In genomic region chr16:85920122-85920521, GRCm38 (mm10) we compare ENCODE assay signal across 20 mouse cellular contexts. TPM values are rescaled to one million over a fixed set of nuclear protein-coding genes. Genes with fewer than 3 reads are reported as not detected.
"Had no signal": no experiment of that assay in that cellular context is flagged by ENCODE, and none has a peak within 500 bp of the region (broad histone marks: within the 10 kb centered on the region; RNA-seq: fewer than 3 reads in every experiment).

No protein-coding gene starts in this region.

- H3K9ac ChIP-seq: limb, embryonic 13.5 days; liver, embryonic 12.5 days; liver, embryonic 15.5 days; lung, embryonic 15.5 days; midbrain, embryonic 12.5 days; midbrain, embryonic 15.5 days; neural tube, embryonic 12.5 days; neural tube, embryonic 15.5 days had no signal

- H3K9me3 ChIP-seq: limb, embryonic 10.5 days; limb, embryonic 13.5 days; liver, embryonic 15.5 days; lung, embryonic 15.5 days; midbrain, embryonic 12.5 days; midbrain, embryonic 15.5 days; neural tube, embryonic 12.5 days; neural tube, embryonic 15.5 days had no signal

- H3K4me3 ChIP-seq: limb, embryonic 10.5 days; limb, embryonic 13.5 days; liver, embryonic 12.5 days; liver, embryonic 15.5 days; lung, embryonic 15.5 days; midbrain, embryonic 12.5 days; midbrain, embryonic 15.5 days; neural tube, embryonic 12.5 days; neural tube, embryonic 15.5 days had no signal

- H3K4me2 ChIP-seq: limb, embryonic 13.5 days; liver, embryonic 12.5 days; liver, embryonic 15.5 days; lung, embryonic 15.5 days; midbrain, embryonic 12.5 days; midbrain, embryonic 15.5 days; neural tube, embryonic 12.5 days; neural tube, embryonic 15.5 days had no signal

- DNase-seq: kidney, adult 9 months; kidney, postnatal 25 days; liver; lung, adult 18-20 months; lung, postnatal 14 days; retina, postnatal 1 day; right cerebral cortex, postnatal 25 days; thymus, adult 18-20 months; thymus, postnatal 36 days had no signal

- H3K27me3 ChIP-seq: limb, embryonic 13.5 days; liver, embryonic 12.5 days; liver, embryonic 15.5 days; lung, embryonic 15.5 days; midbrain, embryonic 12.5 days; midbrain, embryonic 15.5 days; neural tube, embryonic 12.5 days; neural tube, embryonic 15.5 days had no signal

- H3K27ac ChIP-seq: limb, embryonic 10.5 days; limb, embryonic 13.5 days; liver, embryonic 12.5 days; liver, embryonic 15.5 days; lung, embryonic 15.5 days; macrophage; midbrain, embryonic 12.5 days; midbrain, embryonic 15.5 days; neural tube, embryonic 12.5 days; neural tube, embryonic 15.5 days had no signal

- H3K36me3 ChIP-seq: limb, embryonic 10.5 days; limb, embryonic 13.5 days; liver, embryonic 12.5 days; liver, embryonic 15.5 days; lung, embryonic 15.5 days; midbrain, embryonic 12.5 days; midbrain, embryonic 15.5 days; neural tube, embryonic 12.5 days; neural tube, embryonic 15.5 days had no signal

- H3K4me1 ChIP-seq: limb, embryonic 13.5 days; liver, embryonic 12.5 days; liver, embryonic 15.5 days; lung, embryonic 15.5 days; midbrain, embryonic 12.5 days; midbrain, embryonic 15.5 days; neural tube, embryonic 12.5 days; neural tube, embryonic 15.5 days had no signal

- ATAC-seq: intestine, postnatal 0 days; liver, embryonic 12.5 days; midbrain, embryonic 15.5 days had no signal

RNA-seq across cellular contexts. Expression of gene Adamts5, which starts 18.5 kb away (rescaled TPM):
- polyA plus RNA-seq: macrophage had no signal
